Mouse (Mus musculus) neural tube, embryonic 15.5 days (tissue): ENCODE data around the gene Mdfi. TPM values are rescaled to one million over a fixed set of nuclear protein-coding genes. Genes with fewer than 3 reads are reported as not detected.
"Not testable (repeated sequence)": the region's sequence is repeated elsewhere in the genome, so short reads cannot be mapped to it uniquely, and the experiment has no call there.

ENCODE experiments used
- ATAC-seq: fragments of 200-750 bp; cut with Nextera tagmentation; 2 replicates; pipeline ENCODE4 v1.8.0; 2017; ENCODE audit warnings: mild to moderate bottlenecking, moderate TSS enrichment, moderate library complexity; ENCODE audit not compliant: low FRiP score
- H3K27ac ChIP-seq: fragments of 300-500 bp; sonication (generic); replicated peaks from 2 replicates; pipeline ENCODE4 v1.5.1; 2015; ENCODE audit warnings: mild to moderate bottlenecking, inconsistent platforms
- H3K27me3 ChIP-seq: fragments of 300-500 bp; sonication (generic); replicated peaks from 2 replicates; pipeline ENCODE4 v1.6.1; 2015; ENCODE audit warnings: inconsistent platforms
- H3K36me3 ChIP-seq: fragments of 300-500 bp; sonication (generic); 2 replicates; pipeline ENCODE4 v1.6.1; 2015; ENCODE audit warnings: inconsistent platforms
- H3K4me1 ChIP-seq: fragments of 300-500 bp; sonication (generic); 2 replicates; pipeline ENCODE4 v1.6.1; 2015; ENCODE audit warnings: inconsistent platforms
- H3K4me2 ChIP-seq: fragments of 300-500 bp; sonication (generic); 2 replicates; pipeline ENCODE4 v1.6.1; 2015; ENCODE audit warnings: inconsistent platforms, mild to moderate bottlenecking, moderate library complexity
- H3K4me3 ChIP-seq: fragments of 300-500 bp; sonication (generic); replicated peaks from 2 replicates; pipeline ENCODE4 v1.5.1; 2015; ENCODE audit warnings: mild to moderate bottlenecking, inconsistent platforms
- H3K9ac ChIP-seq: fragments of 300-500 bp; sonication (generic); replicated peaks from 2 replicates; pipeline ENCODE4 v1.6.1; 2015; ENCODE audit warnings: mild to moderate bottlenecking, inconsistent platforms
- H3K9me3 ChIP-seq: fragments of 300-500 bp; sonication (generic); replicated peaks from 2 replicates; pipeline ENCODE4 v1.6.1; 2016; ENCODE audit warnings: inconsistent platforms
- WGBS: fragments of 180-500 bp; shearing (Covaris S2); methylation state at CpG from one replicate; pipeline ENCODE4 v1.1.7; 2015; ENCODE audit warnings: mixed read lengths; 5-methylcytosine and 5-hydroxymethylcytosine counted together
- polyA plus RNA-seq: library from polyadenylated mRNA; unstranded; fragments of >200 nt; fragmentation: Nextera tagmentation; extraction: Ambion mirVana; gene quantifications from 2 replicates; pipeline ENCODE4 v1.2.1, GENCODE M21; 2015

The Mdfi gene
- polyA plus RNA-seq, 1 experiment from 2014 or later = 3.3 TPM

GRCm38 (mm10) chr17:47866037-47866436 is 31.5 kb upstream of the Mdfi start:
- H3K4me2 ChIP-seq = no peak overlapping the region
- H3K27me3 ChIP-seq = peaks cover 22% of the 10 kb centered on the region
- H3K4me1 ChIP-seq = peaks cover 3% of the 10 kb centered on the region; the same call in 1 of the 2 replicates
- H3K9me3 ChIP-seq = no peaks in the 10 kb centered on the region
- peaks cover 22% of the 10 kb centered on the region for H3K36me3 ChIP-seq
- no peak for ATAC-seq
- H3K27ac ChIP-seq = no peak overlapping the region
- no peak overlapping the region for H3K9ac ChIP-seq
- 62% methylated on average over 10 of the region's 10 CpGs for WGBS
- no peak overlapping the region for H3K4me3 ChIP-seq

- Histone ChIP-seq H3K27ac (no peak overlapping the region), H3K4me3 (no peak overlapping the region), H3K36me3 (peaks cover 7% of the 10 kb centered on the region; the same call in 1 of the 2 replicates), H3K27me3 (peaks cover 14% of the 10 kb centered on the region), H3K4me2 (peak overlapping the region; percentile 49), H3K9ac (no peak overlapping the region), H3K9me3 (no peaks in the 10 kb centered on the region), H3K4me1 (peaks cover 3% of the 10 kb centered on the region; the same call in 1 of the 2 replicates)
- WGBS = 5% methylated on average over 17 of the region's 17 CpGs
- ATAC-seq = peak; percentile 73
Observed at GRCm38 (mm10) chr17:47864496-47864895, 30.0 kb upstream of the Mdfi start.

GRCm38 (mm10) chr17:47863437-47863836 is 28.9 kb upstream of the Mdfi start:
- no peak overlapping the region for H3K27ac ChIP-seq
- no peaks in the 10 kb centered on the region for H3K9me3 ChIP-seq
- no peak for ATAC-seq

GRCm38 (mm10) chr17:47863023-47863422 is 28.5 kb upstream of the Mdfi start:
- H3K9ac ChIP-seq = no peak overlapping the region
- no peak overlapping the region for H3K4me3 ChIP-seq
- no peak overlapping the region for H3K4me2 ChIP-seq
- no peaks in the 10 kb centered on the region for H3K36me3 ChIP-seq
- 0 out of 2 replicates have a peak, but pooled peaks cover 11% of the 10 kb centered on the region for H3K27me3 ChIP-seq
- WGBS = 53% methylated on average over 4 of the region's 4 CpGs
- H3K27ac ChIP-seq = no peak overlapping the region
- peaks cover 3% of the 10 kb centered on the region; the same call in 1 of the 2 replicates for H3K4me1 ChIP-seq
- no peak for ATAC-seq
- H3K9me3 ChIP-seq = no peaks in the 10 kb centered on the region

More at GRCm38 (mm10) chr17:47863437-47863836, 28.9 kb upstream of the Mdfi start:
- Histone ChIP-seq H3K27me3 (peaks cover 13% of the 10 kb centered on the region; the same call in 1 of the 2 replicates), H3K36me3 (peaks cover under 1% of the 10 kb centered on the region; the same call in 1 of the 2 replicates), H3K4me2 (no peak overlapping the region), H3K4me1 (peaks cover 3% of the 10 kb centered on the region; the same call in 1 of the 2 replicates), H3K9ac (no peak overlapping the region), H3K4me3 (no peak overlapping the region)
- WGBS = 15% methylated on average over 11 of the region's 11 CpGs

GRCm38 (mm10) chr17:47855544-47855943 is 21.1 kb upstream of the Mdfi start:
- H3K4me1 ChIP-seq = 0 out of 2 replicates have a peak, but pooled peaks cover 7% of the 10 kb centered on the region
- peaks cover 15% of the 10 kb centered on the region for H3K27me3 ChIP-seq
- H3K4me3 ChIP-seq = no peak overlapping the region
- no peaks in the 10 kb centered on the region for H3K9me3 ChIP-seq
- no peak for ATAC-seq
- H3K27ac ChIP-seq = no peak overlapping the region
- H3K4me2 ChIP-seq = no peak overlapping the region
- H3K9ac ChIP-seq = no peak overlapping the region
- H3K36me3 ChIP-seq = no peaks in the 10 kb centered on the region
- WGBS = 79% methylated on average over 4 of the region's 4 CpGs

- ATAC-seq = no peak
- Histone ChIP-seq H3K27ac (no peak overlapping the region), H3K4me2 (no peak overlapping the region), H3K4me3 (no peak overlapping the region), H3K27me3 (peaks cover 15% of the 10 kb centered on the region), H3K36me3 (no peaks in the 10 kb centered on the region), H3K4me1 (0 out of 2 replicates have a peak, but pooled peaks cover 7% of the 10 kb centered on the region), H3K9ac (no peak overlapping the region), H3K9me3 (no peaks in the 10 kb centered on the region)
- WGBS = 73% methylated on average over 8 of the region's 8 CpGs
Observed at GRCm38 (mm10) chr17:47854908-47855307, 20.4 kb upstream of the Mdfi start.

GRCm38 (mm10) chr17:47853760-47854159 is 19.3 kb upstream of the Mdfi start:
- Histone ChIP-seq H3K27me3 (peaks cover 15% of the 10 kb centered on the region), H3K4me2 (no peak overlapping the region), H3K9ac (no peak overlapping the region), H3K27ac (no peak overlapping the region), H3K4me1 (0 out of 2 replicates have a peak, but pooled peaks cover 7% of the 10 kb centered on the region), H3K4me3 (no peak overlapping the region), H3K9me3 (no peaks in the 10 kb centered on the region), H3K36me3 (no peaks in the 10 kb centered on the region)
- WGBS = 93% methylated on average over 4 of the region's 4 CpGs
- ATAC-seq = no peak

GRCm38 (mm10) chr17:47853336-47853735 is 18.8 kb upstream of the Mdfi start:
- Histone ChIP-seq H3K27me3 (peaks cover 15% of the 10 kb centered on the region), H3K4me2 (no peak overlapping the region), H3K4me3 (no peak overlapping the region), H3K9me3 (no peaks in the 10 kb centered on the region), H3K36me3 (no peaks in the 10 kb centered on the region), H3K4me1 (0 out of 2 replicates have a peak, but pooled peaks cover 7% of the 10 kb centered on the region), H3K9ac (no peak overlapping the region), H3K27ac (no peak overlapping the region)
- 88% methylated on average over 3 of the region's 4 CpGs for WGBS
- no peak for ATAC-seq

GRCm38 (mm10) chr17:47851798-47852360 is 17.4 kb upstream of the Mdfi start:
- H3K4me1 ChIP-seq, H3K27ac ChIP-seq, H3K9me3 ChIP-seq, H3K36me3 ChIP-seq, ATAC-seq: not testable (repeated sequence)
- Histone ChIP-seq H3K4me2 (peak overlapping the region; percentile 53), H3K4me3 (peak overlapping the region; percentile 20), H3K9ac (0 out of 2 replicates have a peak overlapping the region, but pooled peaks have one; percentile 10), H3K27me3 (peaks cover 15% of the 10 kb centered on the region)
- WGBS = 16% methylated on average over 22 of the region's 22 CpGs

GRCm38 (mm10) chr17:47850639-47851314 is 16.3 kb upstream of the Mdfi start:
- H3K27ac ChIP-seq = no peak overlapping the region
- H3K4me3 ChIP-seq = no peak overlapping the region
- 87% methylated on average over 7 of the region's 7 CpGs for WGBS
- ATAC-seq = no peak
- H3K27me3 ChIP-seq = peaks cover 15% of the 10 kb centered on the region
- no peak overlapping the region for H3K9ac ChIP-seq
- no peaks in the 10 kb centered on the region for H3K36me3 ChIP-seq
- no peak overlapping the region for H3K4me2 ChIP-seq
- H3K9me3 ChIP-seq = no peaks in the 10 kb centered on the region
- H3K4me1 ChIP-seq = 0 out of 2 replicates have a peak, but pooled peaks cover 7% of the 10 kb centered on the region

GRCm38 (mm10) chr17:47850035-47850434 is 15.5 kb upstream of the Mdfi start:
- no peak overlapping the region for H3K4me2 ChIP-seq
- ATAC-seq = no peak
- no peak overlapping the region for H3K4me3 ChIP-seq
- peaks cover 15% of the 10 kb centered on the region for H3K27me3 ChIP-seq
- no peak overlapping the region for H3K9ac ChIP-seq
- no peak overlapping the region for H3K27ac ChIP-seq
- WGBS = 64% methylated on average over 3 of the region's 3 CpGs
- H3K4me1 ChIP-seq = 0 out of 2 replicates have a peak, but pooled peaks cover 7% of the 10 kb centered on the region
- H3K9me3 ChIP-seq = no peaks in the 10 kb centered on the region
- H3K36me3 ChIP-seq = no peaks in the 10 kb centered on the region

- no peaks in the 10 kb centered on the region for H3K36me3 ChIP-seq
Observed at GRCm38 (mm10) chr17:47847985-47848384, 13.5 kb upstream of the Mdfi start.

More at GRCm38 (mm10) chr17:47847985-47848384, 13.5 kb upstream of the Mdfi start:
- ATAC-seq = no peak
- H3K27me3 ChIP-seq = peaks cover 15% of the 10 kb centered on the region
- H3K4me1 ChIP-seq = 0 out of 2 replicates have a peak, but pooled peaks cover 7% of the 10 kb centered on the region
- no peaks in the 10 kb centered on the region for H3K9me3 ChIP-seq
- no peak overlapping the region for H3K4me2 ChIP-seq
- 81% methylated on average over 6 of the region's 6 CpGs for WGBS
- H3K9ac ChIP-seq = no peak overlapping the region
- H3K4me3 ChIP-seq = no peak overlapping the region
- H3K27ac ChIP-seq = no peak overlapping the region
